ENCODE assay signal across 15 mouse cellular contexts in the genomic region with DNA sequence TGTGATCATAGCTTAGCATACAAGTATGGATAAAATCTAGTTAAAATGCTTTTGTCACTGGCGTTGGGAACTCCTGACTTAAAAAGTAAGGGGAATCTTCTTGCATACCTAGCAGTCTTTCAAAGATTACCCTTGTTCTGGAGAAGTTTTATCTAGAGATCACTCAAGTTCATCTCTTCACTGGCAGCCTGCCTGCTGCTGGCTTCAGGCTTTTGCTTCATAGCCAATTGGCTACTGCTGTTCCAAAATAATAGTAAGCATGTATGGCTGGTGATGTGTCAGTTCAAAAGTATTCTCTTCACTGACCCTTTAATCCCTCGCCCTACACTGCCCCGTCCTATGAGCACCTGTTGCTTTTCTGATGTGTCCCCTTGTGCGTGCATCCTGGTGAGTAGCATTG.
"Had no signal": no experiment of that assay in that cellular context is flagged by ENCODE, and none has a peak within 500 bp of the region (broad histone marks: within the 10 kb centered on the region; RNA-seq: fewer than 3 reads in every experiment).

No protein-coding gene starts in this region.

- H3K4me1 ChIP-seq: limb, embryonic 12.5 days; limb, embryonic 15.5 days had no signal

- H3K4me3 ChIP-seq: limb, embryonic 12.5 days; limb, embryonic 15.5 days; liver, embryonic 13.5 days had no signal

- H3K4me2 ChIP-seq: limb, embryonic 12.5 days; limb, embryonic 15.5 days; liver, embryonic 13.5 days; midbrain, embryonic 11.5 days had no signal

- H3K9me3 ChIP-seq: limb, embryonic 12.5 days; limb, embryonic 15.5 days; liver, embryonic 13.5 days had no signal

- H3K27me3 ChIP-seq: limb, embryonic 12.5 days; limb, embryonic 15.5 days; liver, embryonic 13.5 days had no signal

- DNase-seq: kidney, postnatal 14 days; kidney, postnatal 4 days; left cerebral cortex, postnatal 4 days; liver, embryonic 13.5 days; lung, adult 2 months; lung, postnatal 14 days; lung, postnatal 4 days; midbrain, embryonic 14.5 days; right cerebral cortex, adult 18-20 months; right cerebral cortex, postnatal 14 days; right cerebral cortex, postnatal 4 days; thymus, postnatal 25 days had no signal

- H3K27ac ChIP-seq: limb, embryonic 12.5 days; limb, embryonic 15.5 days; liver, embryonic 13.5 days had no signal

- H3K9ac ChIP-seq: limb, embryonic 12.5 days; limb, embryonic 15.5 days; liver, embryonic 13.5 days had no signal

- H3K36me3 ChIP-seq: limb, embryonic 15.5 days; liver, embryonic 13.5 days had no signal
